Mouse (Mus musculus) bone marrow, adult 2 months (tissue): ENCODE data around the gene Clca3a1.
"Not testable (repeated sequence)": the region's sequence is repeated elsewhere in the genome, so short reads cannot be mapped to it uniquely, and the experiment has no call there.

ENCODE experiments used
- CTCF ChIP-seq: fragments of 200-500 bp; IDR thresholded peaks from 2 replicates; pipeline ENCODE4 v1.5.1; 2011; ENCODE audit warnings: low read length, control low read depth; ENCODE audit not compliant: control insufficient read depth, insufficient read depth
- POLR2A ChIP-seq: fragments of 200-500 bp; IDR thresholded peaks from 2 replicates; pipeline ENCODE4 v1.6.1; 2011; ENCODE audit warnings: low read depth, mild to moderate bottlenecking, control low read depth, low read length, borderline replicate concordance; ENCODE audit not compliant: control insufficient read depth

DNA sequence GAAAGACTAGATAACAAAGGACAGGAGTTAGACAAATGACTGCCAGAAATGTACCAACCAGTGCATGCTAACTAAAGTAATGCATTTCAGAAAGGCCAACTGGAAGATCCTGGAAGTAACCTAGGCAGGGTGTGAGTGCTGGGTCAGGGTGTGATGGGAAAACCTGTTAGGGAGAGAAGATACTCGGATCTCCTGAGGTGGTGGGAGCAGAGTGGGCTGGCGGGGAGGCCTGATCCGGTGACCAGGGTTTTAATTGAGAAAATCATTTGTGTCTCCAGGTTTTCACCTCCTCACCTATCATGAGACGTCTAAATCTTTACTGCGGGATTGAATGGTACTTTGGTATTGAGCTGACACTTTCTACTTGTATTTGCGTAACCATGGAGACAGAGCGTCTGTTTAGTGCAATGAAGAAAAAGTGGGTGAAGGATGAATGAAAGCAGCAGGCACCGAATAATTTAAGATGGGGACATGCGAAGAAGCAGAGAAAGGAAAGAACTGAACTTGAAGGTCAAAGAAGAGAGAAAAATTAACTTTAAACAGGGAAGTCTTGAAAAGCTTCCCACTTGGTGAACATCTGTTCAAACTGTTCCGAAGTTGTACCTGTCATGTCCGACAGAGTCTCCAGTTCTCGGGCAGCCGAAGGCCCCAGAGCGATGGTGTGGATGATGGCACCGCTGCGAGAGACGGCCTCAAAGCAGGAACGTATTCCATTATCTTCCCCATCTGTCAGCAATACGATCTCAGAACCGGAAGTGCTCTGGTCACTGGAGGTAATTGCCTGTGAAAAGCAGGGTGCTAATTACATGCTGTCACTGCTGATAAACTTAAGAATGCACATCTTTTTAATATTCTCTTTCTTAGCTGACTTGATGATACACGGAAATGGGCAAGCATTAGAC, 11.5 kb downstream of the Clca3a1 start:
- TF ChIP-seq CTCF, POLR2A: not testable (repeated sequence)
